22 mouse cellular contexts compared by ENCODE assay signal in the genomic region with DNA sequence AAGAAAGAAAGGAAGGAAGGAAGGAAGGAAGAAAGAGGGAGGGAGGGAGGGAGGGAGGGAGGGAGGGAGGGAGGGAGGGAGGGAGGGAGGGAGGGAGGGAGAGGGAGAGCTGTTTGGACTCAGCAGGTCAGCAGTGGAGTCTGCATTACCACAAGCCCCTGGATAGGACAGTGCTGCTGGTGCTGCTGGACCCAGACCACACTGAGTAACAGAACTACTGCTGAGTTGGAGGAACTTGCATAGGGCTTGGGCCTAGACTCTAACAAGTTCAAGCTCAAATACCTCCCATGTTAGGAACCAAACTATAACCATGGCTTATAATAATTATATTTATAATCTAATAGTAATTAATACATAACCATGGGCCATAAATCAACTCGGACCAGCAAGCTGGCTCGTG. TPM values are rescaled to one million over a fixed set of nuclear protein-coding genes. Genes with fewer than 3 reads are reported as not detected.
DNase-seq lines count a peak whose midpoint lies in the region; ATAC-seq and TF ChIP-seq lines count a peak whose summit lies in the region.
"Had no signal": no experiment of that assay in that cellular context is flagged by ENCODE, and none has a peak within 500 bp of the region (broad histone marks: within the 10 kb centered on the region; RNA-seq: fewer than 3 reads in every experiment).

No protein-coding gene starts in this region.

- DNase-seq in heart, adult 2 months, result no peak
- no peak for DNase-seq in heart, adult 9 months (ENCODE audit: low spot score in 2 of 2)
- no peak for DNase-seq in liver, embryonic 13.5 days
- no peak for DNase-seq in liver, embryonic 11.5 days (ENCODE audit: low spot score)
- peak; percentile 1 for DNase-seq in urinary bladder, postnatal 25 days (ENCODE audit: low spot score)
- DNase-seq in urinary bladder, postnatal 36 days (ENCODE audit: low spot score in 2 of 2), result no peak
- DNase-seq: adrenal gland, adult 2 months; adrenal gland, postnatal 25 days; cerebellum, adult 18-20 months; cerebellum, adult 9-11 months; cerebellum, postnatal 36 days; forebrain, postnatal 0 days had no signal

- no peaks in the 10 kb centered on the region for H3K79me2 ChIP-seq in heart, adult 2 months (replicated peaks; ENCODE audit: control insufficient read depth, insufficient read depth, low read length)

- ATAC-seq in liver, embryonic 13.5 days (ENCODE audit: low read depth), result no peak
- ATAC-seq in liver, embryonic 11.5 days (replicated peaks; ENCODE audit: low FRiP score), result no peak
- ATAC-seq: forebrain, embryonic 13.5 days; forebrain, postnatal 0 days had no signal

- H3K36me3 ChIP-seq in heart, adult 2 months (ENCODE audit: control insufficient read depth, insufficient read depth, low read length), result peaks cover 21% of the 10 kb centered on the region
- no peaks in the 10 kb centered on the region for H3K36me3 ChIP-seq in liver, embryonic 13.5 days
- H3K36me3 ChIP-seq in liver, embryonic 11.5 days (ENCODE audit: control insufficient read depth, insufficient read depth, low read length), result no peaks in the 10 kb centered on the region; the same call in 1 of the 2 replicates
- H3K36me3 ChIP-seq: hindbrain, embryonic 15.5 days had no signal

- 82% methylated on average over 2 of the region's 2 CpGs for WGBS in heart, adult 2 months
- WGBS in liver, embryonic 13.5 days (ENCODE audit: insufficient replicate concordance), result 86% methylated on average over 2 of the region's 2 CpGs
- WGBS in liver, embryonic 11.5 days, result 87% methylated on average over 2 of the region's 2 CpGs

- no peak overlapping the region; the same call in 1 of the 2 replicates for H3K4me3 ChIP-seq in heart, adult 2 months
- H3K4me3 ChIP-seq in liver, embryonic 13.5 days (replicated peaks), result no peak overlapping the region
- no peak overlapping the region for H3K4me3 ChIP-seq in liver, embryonic 11.5 days (ENCODE audit: low read depth, low read length)
- H3K4me3 ChIP-seq: embryonic facial prominence, embryonic 13.5 days; forebrain, embryonic 13.5 days; hindbrain, embryonic 15.5 days had no signal

- no peak overlapping the region for H3K4me2 ChIP-seq in liver, embryonic 13.5 days
- H3K4me2 ChIP-seq in liver, embryonic 11.5 days, result no peak overlapping the region
- H3K4me2 ChIP-seq: embryonic facial prominence, embryonic 13.5 days; forebrain, embryonic 13.5 days; hindbrain, embryonic 15.5 days had no signal

- TF ChIP-seq CTCF in heart, adult 2 months (IDR thresholded peaks at IDR 0.05), result no peak

- TF ChIP-seq EP300 in heart, adult 2 months (IDR thresholded peaks at IDR 0.05; ENCODE audit: insufficient read depth, low read depth, low read length), result no peak

- H3K27ac ChIP-seq in heart, adult 2 months, result peak overlapping the region; percentile 75
- H3K27ac ChIP-seq in liver, embryonic 13.5 days, result peak overlapping the region; percentile 70
- H3K27ac ChIP-seq in liver, embryonic 11.5 days (ENCODE audit: low read depth, low read length), result no peak overlapping the region
- H3K27ac ChIP-seq: embryonic facial prominence, embryonic 13.5 days; forebrain, embryonic 13.5 days; hindbrain, embryonic 15.5 days had no signal

- peaks cover 30% of the 10 kb centered on the region for H3K4me1 ChIP-seq in heart, adult 2 months (ENCODE audit: control insufficient read depth, insufficient read depth, low read length)
- peaks cover 91% of the 10 kb centered on the region for H3K4me1 ChIP-seq in liver, embryonic 13.5 days (replicated peaks)
- H3K4me1 ChIP-seq in liver, embryonic 11.5 days (replicated peaks; ENCODE audit: control insufficient read depth, insufficient read depth, low read length), result peaks cover 66% of the 10 kb centered on the region

- H3K9ac ChIP-seq in heart, adult 2 months (ENCODE audit: low read depth, low read length), result no peak overlapping the region
- H3K9ac ChIP-seq in liver, embryonic 13.5 days, result no peak overlapping the region
- H3K9ac ChIP-seq in liver, embryonic 11.5 days (ENCODE audit: low read depth, low read length), result no peak overlapping the region
- H3K9ac ChIP-seq: embryonic facial prominence, embryonic 13.5 days; forebrain, embryonic 13.5 days; forebrain, postnatal 0 days; hindbrain, embryonic 15.5 days had no signal

- TF ChIP-seq POLR2A in heart, adult 2 months (IDR thresholded peaks at IDR 0.05; ENCODE audit: insufficient read depth, low read depth, low read length), result no peak

- H3K27me3 ChIP-seq in heart, adult 2 months (ENCODE audit: control insufficient read depth, insufficient read depth, low read length), result no peaks in the 10 kb centered on the region
- H3K27me3 ChIP-seq in liver, embryonic 13.5 days, result 0 out of 2 replicates have a peak, but pooled peaks cover 4% of the 10 kb centered on the region
- H3K27me3 ChIP-seq in liver, embryonic 11.5 days (replicated peaks; ENCODE audit: control insufficient read depth, insufficient read depth, low read length), result no peaks in the 10 kb centered on the region
- H3K27me3 ChIP-seq: embryonic facial prominence, embryonic 13.5 days; forebrain, embryonic 13.5 days; hindbrain, embryonic 15.5 days had no signal

- intact Hi-C loops in heart, adult 2 months (cut with DNase I), result no loop called here

- no peaks in the 10 kb centered on the region for H3K9me3 ChIP-seq in liver, embryonic 13.5 days (replicated peaks)
- H3K9me3 ChIP-seq in liver, embryonic 11.5 days (ENCODE audit: control insufficient read depth, low read length), result no peaks in the 10 kb centered on the region
- H3K9me3 ChIP-seq: embryonic facial prominence, embryonic 13.5 days; forebrain, embryonic 13.5 days; hindbrain, embryonic 15.5 days had no signal

RNA-seq across cellular contexts. Expression of a gene that starts 2.4 kb away (rescaled TPM):
- not detected for total RNA-seq in heart, adult 2 months (2021)
- polyA plus RNA-seq in heart, adult 2 months (2012; rRNA removed), result not detected in 2 replicates
- not detected in 2 replicates for polyA plus RNA-seq in liver, embryonic 13.5 days (2015; fragmentation: Nextera tagmentation; extraction: Ambion mirVana)
- not detected in 2 replicates for polyA plus RNA-seq in liver, embryonic 11.5 days (2014; fragmentation: Nextera tagmentation; extraction: Ambion mirVana)
- total RNA-seq: adrenal gland, adult 2 months; adrenal gland, postnatal 25 days; ES-E14; forebrain, postnatal 0 days; gastrocnemius, adult 18-20 months; heart, postnatal 36 days had no signal
- polyA plus RNA-seq: adrenal gland, adult 2 months; embryonic facial prominence, embryonic 13.5 days; forebrain, embryonic 13.5 days; forebrain, postnatal 0 days; gonadal fat pad, adult 2 months; heart, embryonic 11.5 days; heart, embryonic 16.5 days; hindbrain, embryonic 11.5 days; hindbrain, embryonic 15.5 days had no signal

RNA-seq across cellular contexts. Expression of a gene that starts 3.8 kb away (rescaled TPM):
- total RNA-seq in heart, adult 2 months (2021), result 10 to 100 TPM; 29.7 to 31.4 TPM
- 21.9 and 27.8 TPM in 2 replicates for polyA plus RNA-seq in heart, adult 2 months (2012; rRNA removed)
- polyA plus RNA-seq in liver, embryonic 13.5 days (2015; fragmentation: Nextera tagmentation; extraction: Ambion mirVana), result 2.1 and 2.2 TPM in 2 replicates
- 5.5 TPM in 2 replicates for polyA plus RNA-seq in liver, embryonic 11.5 days (2014; fragmentation: Nextera tagmentation; extraction: Ambion mirVana)

RNA-seq across cellular contexts. Expression of a gene that starts 29.0 kb away (rescaled TPM):
- total RNA-seq in heart, adult 2 months (2021), result 10 to 100 TPM in 1 of 2 experiments, 1 to 10 TPM in 1; 9.8 to 11.3 TPM
- 33.6 and 48.9 TPM in 2 replicates for polyA plus RNA-seq in heart, adult 2 months (2012; rRNA removed)
- 124 and 129 TPM in 2 replicates for polyA plus RNA-seq in liver, embryonic 13.5 days (2015; fragmentation: Nextera tagmentation; extraction: Ambion mirVana)
- polyA plus RNA-seq in liver, embryonic 11.5 days (2014; fragmentation: Nextera tagmentation; extraction: Ambion mirVana), result 130 TPM in 2 replicates

RNA-seq across cellular contexts. Expression of a gene that starts 44.3 kb away (rescaled TPM):
- total RNA-seq in heart, adult 2 months (2021), result 1 to 10 TPM; 2.1 to 2.5 TPM
- polyA plus RNA-seq in heart, adult 2 months (2012; rRNA removed), result 3.1 and 3.3 TPM in 2 replicates
- 0.49 and 0.56 TPM in 2 replicates for polyA plus RNA-seq in liver, embryonic 13.5 days (2015; fragmentation: Nextera tagmentation; extraction: Ambion mirVana)
- 0.73 and 0.78 TPM in 2 replicates for polyA plus RNA-seq in liver, embryonic 11.5 days (2014; fragmentation: Nextera tagmentation; extraction: Ambion mirVana)

RNA-seq across cellular contexts. Expression of a gene that starts 49.0 kb away (rescaled TPM):
- 10 to 100 TPM; 71.9 to 92.6 TPM for total RNA-seq in heart, adult 2 months (2021)
- 57.1 and 58.5 TPM in 2 replicates for polyA plus RNA-seq in heart, adult 2 months (2012; rRNA removed)
- polyA plus RNA-seq in liver, embryonic 13.5 days (2015; fragmentation: Nextera tagmentation; extraction: Ambion mirVana), result 3.5 and 4.5 TPM in 2 replicates
- polyA plus RNA-seq in liver, embryonic 11.5 days (2014; fragmentation: Nextera tagmentation; extraction: Ambion mirVana), result 3.8 and 4.9 TPM in 2 replicates
